Mouse (Mus musculus) lung, postnatal 0 days (tissue): ENCODE results near the gene Sik1. TPM values are rescaled to one million over a fixed set of nuclear protein-coding genes. Genes with fewer than 3 reads are reported as not detected.

Source experiments
- ATAC-seq: fragments of 200-750 bp; cut with Nextera tagmentation; 2 replicates; pipeline ENCODE4 v1.8.0; 2017; ENCODE audit warnings: moderate library complexity
- DNase-seq: peaks from one replicate; pipeline ENCODE4 v3.0.0-alpha.2; 2016; ENCODE audit warnings: low spot score
- H3K27ac ChIP-seq: fragments of 300-500 bp; sonication (generic); 2 replicates; pipeline ENCODE4 v1.5.1; 2014; ENCODE audit warnings: antibody characterized with exemption, mild to moderate bottlenecking, low read length, mixed read lengths
- H3K27me3 ChIP-seq: fragments of 300-500 bp; sonication (generic); replicated peaks from 2 replicates; pipeline ENCODE4 v1.6.1; 2014; ENCODE audit warnings: low read length, mixed read lengths; ENCODE audit not compliant: insufficient read depth
- H3K36me3 ChIP-seq: fragments of 300-500 bp; sonication (generic); 2 replicates; pipeline ENCODE4 v1.6.1; 2014; ENCODE audit warnings: low read length, mixed read lengths; ENCODE audit not compliant: insufficient read depth
- H3K4me1 ChIP-seq: fragments of 300-500 bp; sonication (generic); 2 replicates; pipeline ENCODE4 v1.6.1; 2014; ENCODE audit warnings: antibody characterized with exemption, low read depth, low read length, mixed read lengths; ENCODE audit not compliant: insufficient read depth
- H3K4me2 ChIP-seq: fragments of 300-500 bp; sonication (generic); replicated peaks from 2 replicates; pipeline ENCODE4 v1.6.1; 2014; ENCODE audit warnings: low read depth, mild to moderate bottlenecking, low read length, moderate library complexity, mixed read lengths
- H3K4me3 ChIP-seq: fragments of 300-500 bp; sonication (generic); 2 replicates; pipeline ENCODE4 v1.5.1; 2014; ENCODE audit warnings: low read depth, low read length
- H3K9ac ChIP-seq: fragments of 300-500 bp; sonication (generic); replicated peaks from 2 replicates; pipeline ENCODE4 v1.6.1; 2014; ENCODE audit warnings: low read depth, mild to moderate bottlenecking
- H3K9me3 ChIP-seq: fragments of 300-500 bp; sonication (generic); 2 replicates; pipeline ENCODE4 v1.6.1; 2016; ENCODE audit warnings: low read length, mixed read lengths
- CTCF ChIP-seq: IDR thresholded peaks from 2 replicates; pipeline ENCODE4 v1.5.1; 2016; ENCODE audit warnings: antibody characterized with exemption, mild to moderate bottlenecking
- EP300 ChIP-seq: IDR thresholded peaks from 2 replicates; pipeline ENCODE4 v1.6.1; 2016; ENCODE audit warnings: antibody characterized with exemption, mild to moderate bottlenecking, control low read depth
- WGBS: fragments of 180-500 bp; shearing (Covaris S2); extraction: QIAGEN DNeasy Blood & Tissue Kit; methylation state at CpG from one replicate; pipeline ENCODE4 v1.1.7; 2014; 5-methylcytosine and 5-hydroxymethylcytosine counted together
- polyA plus RNA-seq: library from polyadenylated mRNA; unstranded; fragments of >200 nt; fragmentation: Nextera tagmentation; extraction: Ambion mirVana; gene quantifications from 2 replicates; pipeline ENCODE4 v1.2.1, GENCODE M21; 2015

Sik1 gene
- polyA plus RNA-seq, 1 experiment from 2014 or later: 35.9 TPM

DNA sequence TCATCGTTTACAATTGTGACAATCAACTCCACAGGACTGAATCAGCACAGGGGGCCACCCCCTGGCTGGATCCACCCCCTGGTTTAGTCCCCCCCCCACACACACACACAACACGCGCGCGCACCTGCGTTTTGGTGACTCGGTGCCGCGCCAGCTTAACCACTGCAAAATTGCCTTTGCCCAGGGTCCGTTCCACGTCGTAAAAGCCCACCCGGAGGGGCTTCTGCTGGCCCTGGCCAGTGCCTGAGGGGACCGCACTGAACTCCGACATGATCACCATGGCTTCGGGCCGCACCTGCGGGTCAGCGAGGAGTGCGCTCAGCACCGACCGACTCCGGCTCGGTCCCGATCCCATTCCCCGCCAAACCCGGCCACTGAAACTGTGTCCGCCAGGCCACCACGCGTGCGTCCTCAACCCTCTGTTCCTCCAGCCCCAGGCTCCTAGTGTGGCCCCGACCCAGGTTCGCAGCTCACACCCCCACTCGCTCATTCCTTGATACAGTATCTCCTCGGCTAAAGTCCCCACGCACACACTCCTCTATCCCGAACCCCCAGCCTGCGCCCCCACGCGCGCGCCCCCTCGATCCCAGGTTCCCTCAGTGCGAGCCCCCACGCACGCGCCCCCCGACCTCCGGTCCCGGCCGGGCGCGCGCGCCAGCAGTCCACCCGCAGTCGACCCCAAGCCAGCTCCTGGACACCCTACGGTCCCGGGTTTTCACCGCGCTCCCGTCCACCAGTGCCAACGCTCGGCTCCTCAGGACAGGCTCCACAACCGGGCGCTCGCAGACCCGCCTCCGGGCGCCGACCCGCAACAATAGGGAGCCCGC lies 621 bp downstream of the Sik1 start:
- peaks cover 17% of the 10 kb centered on the region; the same call in 1 of the 2 replicates for H3K4me1 ChIP-seq
- H3K27ac ChIP-seq: peak overlapping the region; percentile 98
- peak; percentile 73 for DNase-seq
- H3K9ac ChIP-seq: peak overlapping the region; percentile 100
- peak overlapping the region; percentile 69 for H3K4me2 ChIP-seq
- under 1% methylated on average over 51 of the region's 73 CpGs for WGBS
- H3K9me3 ChIP-seq: no peaks in the 10 kb centered on the region
- TF ChIP-seq EP300: no peak
- TF ChIP-seq CTCF: no peak
- peak; percentile 4 for ATAC-seq
- no peaks in the 10 kb centered on the region for H3K27me3 ChIP-seq
- peaks cover 13% of the 10 kb centered on the region for H3K36me3 ChIP-seq
- peak overlapping the region; percentile 98 for H3K4me3 ChIP-seq

DNA sequence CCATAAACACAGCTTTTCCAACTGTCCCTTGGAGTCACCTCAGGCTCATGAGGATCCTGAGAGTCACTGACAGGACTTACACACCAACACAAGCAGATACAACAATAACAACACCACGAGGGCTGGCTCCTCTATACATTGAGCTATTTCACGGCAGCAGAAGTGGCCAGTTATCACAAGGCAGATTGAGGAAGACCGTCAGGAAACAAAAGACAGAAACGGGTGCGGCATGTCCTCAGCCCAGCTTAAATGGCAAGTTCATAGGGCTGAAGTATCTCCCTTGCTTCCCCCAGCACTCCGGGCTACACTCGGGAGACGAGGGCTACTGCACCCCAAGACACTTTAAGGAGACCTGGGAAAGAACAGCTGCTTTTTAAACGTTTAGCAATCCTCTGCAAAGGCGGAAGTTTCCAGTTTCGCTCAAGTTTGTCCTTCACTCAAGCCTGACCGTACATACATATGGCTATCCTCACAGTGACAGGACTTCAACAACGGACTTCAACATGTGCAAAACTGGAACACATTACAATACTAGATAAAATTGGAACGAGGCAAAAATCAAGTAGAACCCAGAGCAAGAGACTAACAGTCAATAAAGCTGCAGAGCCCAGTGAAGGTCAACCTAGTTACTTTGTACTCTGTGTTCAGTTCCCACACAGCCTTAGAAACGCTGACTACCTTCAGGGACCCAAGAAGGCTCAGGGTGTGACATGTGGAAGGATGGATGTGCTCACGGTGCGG lies 2.0 kb downstream of the Sik1 start:
- DNase-seq (peak; percentile 82), ATAC-seq (no peak)
- Histone ChIP-seq H3K4me1 (peaks cover 17% of the 10 kb centered on the region; the same call in 1 of the 2 replicates), H3K4me2 (peak overlapping the region; percentile 69), H3K9ac (peak overlapping the region; percentile 100), H3K27me3 (no peaks in the 10 kb centered on the region), H3K9me3 (no peaks in the 10 kb centered on the region), H3K4me3 (peak overlapping the region; percentile 98), H3K36me3 (peaks cover 26% of the 10 kb centered on the region), H3K27ac (peak overlapping the region; percentile 98)
- TF ChIP-seq CTCF (no peak), EP300 (no peak)
- 10% methylated on average over 17 of the region's 17 CpGs for WGBS

DNA sequence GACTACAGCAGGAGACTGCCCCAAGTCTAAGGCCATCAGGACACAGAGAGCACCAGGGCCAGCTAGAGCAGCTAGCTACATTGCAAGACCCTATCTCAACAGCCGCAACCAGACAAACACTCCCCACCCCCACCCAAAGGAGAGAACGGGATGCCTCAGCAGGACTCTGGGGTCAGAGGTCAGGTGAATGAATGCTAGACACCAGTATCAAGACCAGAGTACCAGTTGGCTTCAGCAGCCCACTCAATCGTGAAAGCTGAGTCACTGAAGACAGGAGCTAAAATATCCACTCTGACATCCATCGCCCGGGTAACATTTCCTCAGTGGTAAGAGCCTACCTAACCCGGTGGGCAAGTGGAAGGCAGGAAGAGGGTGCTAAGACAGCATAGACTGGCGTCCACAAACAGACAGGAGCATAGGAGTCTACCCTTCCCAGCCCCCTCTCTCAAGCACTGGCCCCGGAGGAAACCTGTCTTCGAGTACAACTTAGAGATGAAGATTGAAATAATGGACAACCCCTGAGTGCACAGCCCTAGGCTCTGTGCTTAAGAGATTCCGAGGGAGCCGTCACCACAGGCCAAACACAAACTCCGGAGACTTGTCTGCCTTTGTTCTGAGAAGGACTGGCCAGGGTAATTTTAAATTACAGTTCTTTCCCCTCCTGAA lies 2.7 kb downstream of the Sik1 start:
- DNase-seq (peak; percentile 58), ATAC-seq (no peak)
- H3K9me3 ChIP-seq: no peaks in the 10 kb centered on the region
- H3K4me2 ChIP-seq: peak overlapping the region; percentile 69
- H3K4me1 ChIP-seq: peaks cover 17% of the 10 kb centered on the region; the same call in 1 of the 2 replicates
- peaks cover 33% of the 10 kb centered on the region for H3K36me3 ChIP-seq
- H3K27ac ChIP-seq: peak overlapping the region; percentile 98
- WGBS: 16% methylated on average over 12 of the region's 12 CpGs
- H3K4me3 ChIP-seq: peak overlapping the region; percentile 98
- 0 out of 2 replicates have a peak, but pooled peaks have one; percentile 5 for TF ChIP-seq EP300
- no peak for TF ChIP-seq CTCF
- H3K9ac ChIP-seq: peak overlapping the region; percentile 100
- H3K27me3 ChIP-seq: no peaks in the 10 kb centered on the region

DNA sequence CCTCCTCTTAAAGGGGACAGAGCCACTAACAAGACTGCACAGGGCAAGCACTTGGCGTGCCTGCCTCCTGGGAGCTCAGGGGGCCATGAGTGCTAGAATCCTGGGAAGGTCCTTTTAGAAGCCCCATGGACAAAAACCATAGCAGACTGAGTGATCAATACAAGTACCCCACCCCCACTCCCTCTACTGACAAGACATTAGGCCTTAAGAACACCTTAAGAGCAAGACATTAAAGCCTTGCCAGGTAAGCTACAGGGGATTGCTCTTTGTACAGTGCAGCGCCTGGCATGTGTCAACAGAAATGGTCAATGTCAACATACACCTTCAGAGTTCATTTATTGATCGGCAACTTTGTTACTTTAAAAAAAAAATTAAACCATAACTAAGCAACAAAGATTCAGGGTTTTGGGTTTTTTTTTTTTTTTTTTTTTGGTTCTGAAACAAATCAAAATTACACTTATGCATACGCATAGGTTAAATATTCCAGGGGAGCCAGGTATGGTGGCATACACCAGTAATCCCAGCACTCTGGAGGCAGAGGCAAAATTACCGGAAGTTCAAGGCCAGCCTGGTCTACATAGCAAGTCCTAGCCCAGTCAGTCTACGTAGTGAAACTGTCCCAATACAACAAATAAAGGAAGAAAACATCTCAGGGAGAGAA lies 3.7 kb downstream of the Sik1 start:
- Histone ChIP-seq H3K27ac (peak overlapping the region; percentile 98; the same call in 1 of the 2 replicates), H3K4me2 (peak overlapping the region; percentile 69), H3K4me1 (peaks cover 9% of the 10 kb centered on the region; the same call in 1 of the 2 replicates), H3K9ac (peak overlapping the region; percentile 100), H3K4me3 (peak overlapping the region; percentile 98), H3K27me3 (no peaks in the 10 kb centered on the region), H3K9me3 (no peaks in the 10 kb centered on the region), H3K36me3 (peaks cover 43% of the 10 kb centered on the region)
- ATAC-seq (no peak), DNase-seq (no peak)
- TF ChIP-seq CTCF (no peak), EP300 (no peak)
- WGBS: 53% methylated on average over 6 of the region's 6 CpGs

DNA sequence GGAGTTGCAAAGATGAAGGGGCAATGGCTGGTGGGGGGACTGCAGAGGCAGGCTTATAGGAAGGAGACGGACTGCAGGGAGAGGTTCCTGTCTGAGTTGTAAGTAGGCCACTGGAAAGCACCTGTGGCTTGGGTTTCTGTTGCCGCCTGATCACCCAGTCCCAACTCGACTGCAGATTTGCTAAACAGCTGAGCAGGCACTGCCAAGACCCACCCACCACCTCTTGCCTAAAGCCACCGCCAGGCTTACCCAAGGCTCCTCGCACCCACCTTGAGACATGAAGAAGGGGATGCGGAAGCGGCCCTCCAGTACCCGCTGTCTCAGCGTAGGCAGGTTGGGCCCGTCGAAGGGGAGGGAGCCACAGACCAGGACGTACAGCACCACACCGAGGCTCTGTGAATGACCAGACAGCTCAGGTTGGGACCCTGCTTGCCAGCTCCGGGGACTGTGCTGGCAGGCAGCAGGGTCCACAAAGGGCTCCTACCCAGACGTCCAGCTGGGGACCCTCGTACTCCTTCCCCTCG lies 5.1 kb downstream of the Sik1 start:
- no peak for ATAC-seq
- H3K4me3 ChIP-seq: no peak overlapping the region
- WGBS: 85% methylated on average over 17 of the region's 17 CpGs
- no peak overlapping the region for H3K9ac ChIP-seq
- TF ChIP-seq EP300 (no peak), CTCF (no peak)
- no peaks in the 10 kb centered on the region for H3K9me3 ChIP-seq
- peaks cover 57% of the 10 kb centered on the region for H3K36me3 ChIP-seq
- H3K4me1 ChIP-seq: peaks cover 9% of the 10 kb centered on the region; the same call in 1 of the 2 replicates
- H3K27me3 ChIP-seq: no peaks in the 10 kb centered on the region
- no peak overlapping the region for H3K27ac ChIP-seq
- no peak for DNase-seq
- H3K4me2 ChIP-seq: no peak overlapping the region
